Mouse (Mus musculus): ENCODE data around the gene Ptprcap. TPM values are rescaled to one million over a fixed set of nuclear protein-coding genes. Genes with fewer than 3 reads are reported as not detected.

The Ptprcap gene
- polyA plus RNA-seq, 1 experiment from 2014 or later = 0.65 TPM

- H3K27ac ChIP-seq = peak overlapping the region; percentile 74; the same call in 1 of the 2 replicates
- ATAC-seq = no peak; the same call in 1 of the 2 replicates
- WGBS = 30% methylated on average over 4 of the region's 4 CpGs
Observed at GRCm38 (mm10) chr19:4163543-4163887, 10.1 kb downstream of the Ptprcap start.

GRCm38 (mm10) chr19:4164100-4164499 lies 10.7 kb downstream of the Ptprcap start:
- Histone ChIP-seq H3K9ac (no peak overlapping the region), H3K9me3 (replicated peaks) (no peaks in the 10 kb centered on the region), H3K4me2 (no peak overlapping the region), H3K27ac (no peak overlapping the region; the same call in 1 of the 2 replicates), H3K36me3 (ENCODE audit: poor library complexity, severe bottlenecking) (peaks cover 27% of the 10 kb centered on the region), H3K4me1 (peaks cover 15% of the 10 kb centered on the region), H3K4me3 (no peak overlapping the region), H3K27me3 (no peaks in the 10 kb centered on the region)
- ATAC-seq = no peak
- WGBS = 89% methylated on average over 3 of the region's 3 CpGs

More at GRCm38 (mm10) chr19:4163543-4163887, 10.1 kb downstream of the Ptprcap start:
- Histone ChIP-seq H3K4me3 (peak overlapping the region; percentile 66), H3K4me1 (peaks cover 13% of the 10 kb centered on the region), H3K27me3 (no peaks in the 10 kb centered on the region), H3K9me3 (replicated peaks) (no peaks in the 10 kb centered on the region), H3K36me3 (ENCODE audit: poor library complexity, severe bottlenecking) (peaks cover 33% of the 10 kb centered on the region), H3K4me2 (peak overlapping the region; percentile 86), H3K9ac (peak overlapping the region; percentile 80)

- Histone ChIP-seq H3K4me3 (no peak overlapping the region), H3K36me3 (ENCODE audit: poor library complexity, severe bottlenecking) (peaks cover 21% of the 10 kb centered on the region), H3K9ac (no peak overlapping the region), H3K27me3 (no peaks in the 10 kb centered on the region), H3K4me2 (no peak overlapping the region), H3K4me1 (peaks cover 16% of the 10 kb centered on the region), H3K9me3 (replicated peaks) (no peaks in the 10 kb centered on the region), H3K27ac (no peak overlapping the region)
- WGBS = 81% methylated on average over 2 of the region's 2 CpGs
- no peak for ATAC-seq
Observed at GRCm38 (mm10) chr19:4164721-4165120, 11.3 kb downstream of the Ptprcap start.

- H3K9ac ChIP-seq = 0 out of 2 replicates have a peak overlapping the region, but pooled peaks have one; percentile 5
- H3K9me3 ChIP-seq (replicated peaks) = no peaks in the 10 kb centered on the region
- H3K27ac ChIP-seq = no peak overlapping the region
- no peak for ATAC-seq
- H3K4me3 ChIP-seq = no peak overlapping the region
- no peaks in the 10 kb centered on the region for H3K27me3 ChIP-seq
- no peak overlapping the region for H3K4me2 ChIP-seq
- peaks cover 23% of the 10 kb centered on the region for H3K4me1 ChIP-seq
- H3K36me3 ChIP-seq (ENCODE audit: poor library complexity, severe bottlenecking) = peaks cover 1% of the 10 kb centered on the region; the same call in 1 of the 2 replicates
- 83% methylated on average over 9 of the region's 9 CpGs for WGBS
Observed at GRCm38 (mm10) chr19:4166678-4167476, 13.5 kb downstream of the Ptprcap start.

- WGBS = under 1% methylated on average over 43 of the region's 43 CpGs
- peak overlapping the region; percentile 83 for H3K9ac ChIP-seq
- H3K9me3 ChIP-seq (replicated peaks) = no peaks in the 10 kb centered on the region
- peak overlapping the region; percentile 88 for H3K27ac ChIP-seq
- H3K4me1 ChIP-seq = peaks cover 10% of the 10 kb centered on the region
- no peaks in the 10 kb centered on the region for H3K36me3 ChIP-seq (ENCODE audit: poor library complexity, severe bottlenecking)
- H3K4me2 ChIP-seq = peak overlapping the region; percentile 84
- no peaks in the 10 kb centered on the region for H3K27me3 ChIP-seq
- H3K4me3 ChIP-seq = peak overlapping the region; percentile 44
- ATAC-seq = peak; percentile 97
Observed at GRCm38 (mm10) chr19:4169378-4169784, 16.0 kb downstream of the Ptprcap start.

- Histone ChIP-seq H3K36me3 (ENCODE audit: poor library complexity, severe bottlenecking) (no peaks in the 10 kb centered on the region), H3K4me2 (peak overlapping the region; percentile 84), H3K27ac (peak overlapping the region; percentile 88), H3K9ac (peak overlapping the region; percentile 83), H3K27me3 (0 out of 2 replicates have a peak, but pooled peaks cover 3% of the 10 kb centered on the region), H3K9me3 (replicated peaks) (no peaks in the 10 kb centered on the region), H3K4me3 (peak overlapping the region; percentile 44), H3K4me1 (peaks cover 10% of the 10 kb centered on the region)
- 7% methylated on average over 26 of the region's 27 CpGs for WGBS
- peak; percentile 42 for ATAC-seq
Observed at GRCm38 (mm10) chr19:4169810-4170209, 16.4 kb downstream of the Ptprcap start.

- no peak overlapping the region for H3K4me2 ChIP-seq
- 0 out of 2 replicates have a peak, but pooled peaks cover 4% of the 10 kb centered on the region for H3K27me3 ChIP-seq
- no peak for ATAC-seq
- no peak overlapping the region for H3K4me3 ChIP-seq
- 0 out of 2 replicates have a peak overlapping the region, but pooled peaks have one; percentile 31 for H3K9ac ChIP-seq
- H3K27ac ChIP-seq = no peak overlapping the region
- H3K9me3 ChIP-seq (replicated peaks) = no peaks in the 10 kb centered on the region
- no peaks in the 10 kb centered on the region for H3K36me3 ChIP-seq (ENCODE audit: poor library complexity, severe bottlenecking)
- peaks cover 19% of the 10 kb centered on the region for H3K4me1 ChIP-seq
- WGBS = 89% methylated on average over 10 of the region's 10 CpGs
Observed at GRCm38 (mm10) chr19:4170723-4171392, 17.5 kb downstream of the Ptprcap start.

GRCm38 (mm10) chr19:4171393-4172290 lies 18.2 kb downstream of the Ptprcap start:
- H3K4me1 ChIP-seq = peaks cover 22% of the 10 kb centered on the region
- ATAC-seq = no peak
- H3K9ac ChIP-seq = peak overlapping the region; percentile 31; the same call in 1 of the 2 replicates
- 75% methylated on average over 13 of the region's 13 CpGs for WGBS
- H3K36me3 ChIP-seq (ENCODE audit: poor library complexity, severe bottlenecking) = no peaks in the 10 kb centered on the region
- no peaks in the 10 kb centered on the region for H3K9me3 ChIP-seq (replicated peaks)
- 0 out of 2 replicates have a peak, but pooled peaks cover 7% of the 10 kb centered on the region for H3K27me3 ChIP-seq
- no peak overlapping the region for H3K4me2 ChIP-seq
- no peak overlapping the region for H3K27ac ChIP-seq
- H3K4me3 ChIP-seq = no peak overlapping the region

GRCm38 (mm10) chr19:4172925-4173324 lies 19.5 kb downstream of the Ptprcap start:
- Histone ChIP-seq H3K36me3 (ENCODE audit: poor library complexity, severe bottlenecking) (no peaks in the 10 kb centered on the region), H3K4me3 (no peak overlapping the region), H3K4me2 (no peak overlapping the region), H3K27ac (no peak overlapping the region), H3K9ac (peak overlapping the region; percentile 2; the same call in 1 of the 2 replicates), H3K27me3 (0 out of 2 replicates have a peak, but pooled peaks cover 7% of the 10 kb centered on the region), H3K9me3 (replicated peaks) (no peaks in the 10 kb centered on the region), H3K4me1 (peaks cover 22% of the 10 kb centered on the region)
- WGBS = 56% methylated on average over 11 of the region's 11 CpGs
- no peak for ATAC-seq

GRCm38 (mm10) chr19:4175368-4175947 lies 22.1 kb downstream of the Ptprcap start, which contains the start of gene Carns1:
Carns1 (minus strand) TSS chr19:4175479.
- Histone ChIP-seq H3K27me3 (0 out of 2 replicates have a peak, but pooled peaks cover 7% of the 10 kb centered on the region), H3K4me2 (peak within 1 kb of the TSS; percentile 36), H3K9ac (peak within 1 kb of the TSS; percentile 55), H3K27ac (no peak within 1 kb of the TSS), H3K4me1 (peaks cover 11% of the 10 kb centered on the region), H3K9me3 (replicated peaks) (no peaks in the 10 kb centered on the region), H3K36me3 (ENCODE audit: poor library complexity, severe bottlenecking) (no peaks in the 10 kb centered on the region), H3K4me3 (no peak within 1 kb of the TSS)
- WGBS = 1% methylated on average over 11 of the region's 11 CpGs
- no peak for ATAC-seq

- Histone ChIP-seq H3K9ac (no peak overlapping the region), H3K27ac (no peak overlapping the region), H3K36me3 (ENCODE audit: poor library complexity, severe bottlenecking) (no peaks in the 10 kb centered on the region), H3K27me3 (0 out of 2 replicates have a peak, but pooled peaks cover 4% of the 10 kb centered on the region), H3K4me1 (peaks cover 14% of the 10 kb centered on the region), H3K4me3 (no peak overlapping the region), H3K4me2 (no peak overlapping the region), H3K9me3 (replicated peaks) (no peaks in the 10 kb centered on the region)
- whole genome bisulfite sequencing = 87% methylated on average over 7 of the region's 7 CpGs
- ATAC-seq = no peak
Observed at GRCm38 (mm10) chr19:4180411-4180810, 27.0 kb downstream of the Ptprcap start.

Data from forebrain, embryonic 13.5 days (tissue).